Mouse (Mus musculus) thymus, postnatal 0 days (tissue): ENCODE data around the gene Zmynd10. TPM values are rescaled to one million over a fixed set of nuclear protein-coding genes. Genes with fewer than 3 reads are reported as not detected.
A peak's percentile ranks its signal among the peaks of the same experiment; 100 is the strongest.

Experiments used
- DNase-seq: peaks from one replicate; pipeline ENCODE4 v3.0.0-alpha.2; 2015; ENCODE audit warnings: low spot score
- polyA plus RNA-seq: library from polyadenylated mRNA; unstranded; fragments of >200 nt; fragmentation: Nextera tagmentation; extraction: Ambion mirVana; gene quantifications from 2 replicates; pipeline ENCODE4 v1.2.1, GENCODE M21; 2015

Gene Zmynd10
- polyA plus RNA-seq = 0.89 and 1.5 TPM in 2 replicates

GRCm38 (mm10) chr9:107547026-107547425, at the start of gene Zmynd10:
TSS of gene Zmynd10 (plus strand) at chr9:107547298.
- DNase-seq = peak; percentile 96

GRCm38 (mm10) chr9:107500708-107501286, 46.3 kb upstream of the Zmynd10 start:
- no peak for DNase-seq

GRCm38 (mm10) chr9:107502131-107502846, 44.8 kb upstream of the Zmynd10 start:
- DNase-seq = no peak

GRCm38 (mm10) chr9:107504662-107505537, 42.2 kb upstream of the Zmynd10 start:
- DNase-seq = no peak

- no peak for DNase-seq
Measured at GRCm38 (mm10) chr9:107508266-107508665, 38.8 kb upstream of the Zmynd10 start.

- DNase-seq = no peak
Measured at GRCm38 (mm10) chr9:107510384-107511100, 36.6 kb upstream of the Zmynd10 start.

GRCm38 (mm10) chr9:107511436-107511835, 35.7 kb upstream of the Zmynd10 start:
- no peak for DNase-seq

GRCm38 (mm10) chr9:107512326-107512725, 34.8 kb upstream of the Zmynd10 start:
- no peak for DNase-seq

GRCm38 (mm10) chr9:107514303-107514955, 32.7 kb upstream of the Zmynd10 start:
- DNase-seq = peak; percentile 79

- no peak for DNase-seq
Measured at GRCm38 (mm10) chr9:107520331-107520730, 26.8 kb upstream of the Zmynd10 start.

- DNase-seq = peak; percentile 68
Measured at GRCm38 (mm10) chr9:107521190-107521589, 25.9 kb upstream of the Zmynd10 start.

- peak; percentile 46 for DNase-seq
Measured at GRCm38 (mm10) chr9:107521711-107522399, 25.2 kb upstream of the Zmynd10 start.

GRCm38 (mm10) chr9:107522400-107522711, 24.7 kb upstream of the Zmynd10 start:
- no peak for DNase-seq

- peak; percentile 84 for DNase-seq
Measured at GRCm38 (mm10) chr9:107526198-107527026, 20.7 kb upstream of the Zmynd10 start.

- peak; percentile 95 for DNase-seq
Measured at GRCm38 (mm10) chr9:107533791-107534407, 13.2 kb upstream of the Zmynd10 start, which contains the start of gene Tmem115. TSS of gene Tmem115 (plus strand) at chr9:107533945.

- DNase-seq = no peak
Measured at GRCm38 (mm10) chr9:107534408-107535202, 12.5 kb upstream of the Zmynd10 start.

GRCm38 (mm10) chr9:107538231-107538630, 8.9 kb upstream of the Zmynd10 start:
- DNase-seq = no peak

- no peak for DNase-seq
Measured at GRCm38 (mm10) chr9:107538711-107539110, 8.4 kb upstream of the Zmynd10 start.
